Mouse (Mus musculus) stomach, embryonic 14.5 days (tissue): Measurements from ENCODE around the gene Wnt9a. TPM values are rescaled to one million over a fixed set of nuclear protein-coding genes. Genes with fewer than 3 reads are reported as not detected.
A peak's percentile ranks its signal among the peaks of the same experiment; 100 is the strongest.

ENCODE experiments used
- ATAC-seq: fragments of 200-750 bp; cut with Nextera tagmentation; 2 replicates; pipeline ENCODE4 v1.8.0; 2017; ENCODE audit warnings: low read depth, moderate TSS enrichment; ENCODE audit not compliant: insufficient number of reproducible peaks, insufficient read depth, low FRiP score
- H3K27ac ChIP-seq: fragments of 300-500 bp; sonication (generic); 2 replicates; pipeline ENCODE4 v1.5.1; 2014; ENCODE audit warnings: mild to moderate bottlenecking, low read length, moderate library complexity, mixed read lengths
- H3K27me3 ChIP-seq: fragments of 300-500 bp; sonication (generic); 2 replicates; pipeline ENCODE4 v1.6.1; 2014; ENCODE audit warnings: low read length, control low read depth, mixed read lengths; ENCODE audit not compliant: control insufficient read depth, insufficient read depth
- H3K36me3 ChIP-seq: fragments of 300-500 bp; sonication (generic); 2 replicates; pipeline ENCODE4 v1.6.1; 2014; ENCODE audit warnings: mild to moderate bottlenecking, control low read depth, low read length, moderate library complexity, mixed read lengths; ENCODE audit not compliant: control insufficient read depth, insufficient read depth
- H3K4me1 ChIP-seq: fragments of 300-500 bp; sonication (generic); 2 replicates; pipeline ENCODE4 v1.6.1; 2014; ENCODE audit warnings: low read length, control low read depth, mixed read lengths; ENCODE audit not compliant: control insufficient read depth, insufficient read depth
- H3K4me2 ChIP-seq: fragments of 300-500 bp; sonication (generic); replicated peaks from 2 replicates; pipeline ENCODE4 v1.6.1; 2014; ENCODE audit warnings: low read depth, low read length, control low read depth
- H3K4me3 ChIP-seq: fragments of 300-500 bp; sonication (generic); 2 replicates; pipeline ENCODE4 v1.5.1; 2014; ENCODE audit warnings: low read depth, low read length, control low read depth
- H3K9ac ChIP-seq: fragments of 300-500 bp; sonication (generic); replicated peaks from 2 replicates; pipeline ENCODE4 v1.6.1; 2014; ENCODE audit warnings: low read depth, mild to moderate bottlenecking, control low read depth, low read length, moderate library complexity, mixed read lengths
- H3K9me3 ChIP-seq: fragments of 300-500 bp; sonication (generic); 2 replicates; pipeline ENCODE4 v1.6.1; 2016; ENCODE audit warnings: low read depth, low read length, control low read depth; ENCODE audit not compliant: control insufficient read depth
- WGBS: fragments of 180-500 bp; shearing (Covaris S2); extraction: QIAGEN DNeasy Blood & Tissue Kit; methylation state at CpG from one replicate; pipeline ENCODE4 v1.1.7; 2014; 5-methylcytosine and 5-hydroxymethylcytosine counted together
- polyA plus RNA-seq: library from polyadenylated mRNA; unstranded; fragments of >200 nt; fragmentation: Nextera tagmentation; extraction: Ambion mirVana; gene quantifications from 2 replicates; pipeline ENCODE4 v1.2.1, GENCODE M21; 2014

Gene Wnt9a
- 2.3 and 3.1 TPM in 2 replicates for polyA plus RNA-seq

DNA sequence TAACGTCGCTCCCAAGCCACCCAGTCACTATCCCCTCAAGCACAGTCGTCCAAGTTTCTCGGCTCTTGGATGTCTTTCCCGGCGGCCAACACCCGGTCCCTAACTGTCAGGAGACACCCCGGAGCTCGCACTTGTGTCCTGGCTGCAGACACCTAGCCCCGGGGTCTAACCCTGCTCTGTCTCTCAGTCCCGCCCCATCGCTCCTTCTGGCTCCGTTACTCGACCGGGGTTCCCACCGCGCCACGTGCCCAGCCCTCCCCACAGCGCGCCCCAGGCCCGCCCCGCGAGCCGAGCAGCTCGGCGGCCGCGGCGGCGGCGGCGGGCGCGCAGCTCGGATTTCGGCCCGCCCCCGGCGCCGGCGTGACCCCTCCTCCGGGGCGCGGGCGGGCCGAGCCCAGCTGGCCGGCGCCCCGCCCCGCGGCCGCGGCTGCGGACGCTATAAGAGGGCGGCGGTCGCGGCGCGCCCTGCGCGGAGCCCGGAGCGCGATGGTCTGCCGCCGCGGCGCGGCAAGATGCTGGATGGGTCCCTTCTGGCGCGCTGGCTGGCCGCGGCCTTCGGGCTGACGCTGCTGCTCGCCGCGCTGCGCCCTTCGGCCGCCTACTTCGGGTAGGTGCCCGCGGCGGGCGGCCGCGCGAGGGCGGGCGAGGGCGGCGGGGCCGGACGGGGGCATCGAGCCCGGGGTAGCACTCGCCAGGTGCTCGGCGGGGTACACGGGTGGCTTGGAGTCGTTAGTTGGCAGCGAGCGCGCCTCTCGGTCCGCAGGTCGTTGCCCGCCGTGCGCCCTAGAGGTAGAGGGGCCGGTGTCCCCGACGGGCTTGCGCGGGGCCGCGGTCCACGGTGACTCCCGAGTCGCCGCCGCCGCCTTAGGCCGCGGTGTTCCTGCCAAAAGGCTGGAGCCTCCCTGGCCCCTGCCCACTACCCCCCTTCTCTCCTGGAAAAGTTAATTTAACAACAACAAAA, at the start of gene Wnt9a:
Wnt9a (plus strand) TSS at position 468 of the 961 bp plus-strand sequence.
- Histone ChIP-seq H3K27ac (peak within 1 kb of the TSS; percentile 48; the same call in 1 of the 2 replicates), H3K4me2 (peak within 1 kb of the TSS; percentile 93), H3K9ac (peak within 1 kb of the TSS; percentile 65), H3K36me3 (no peaks in the 10 kb centered on the region), H3K27me3 (0 out of 2 replicates have a peak, but pooled peaks cover 11% of the 10 kb centered on the region), H3K9me3 (no peaks in the 10 kb centered on the region), H3K4me1 (peaks cover 34% of the 10 kb centered on the region; the same call in 1 of the 2 replicates), H3K4me3 (peak within 1 kb of the TSS; percentile 56)
- peak; percentile 74 for ATAC-seq
- under 1% methylated on average over 100 of the region's 128 CpGs for WGBS

DNA sequence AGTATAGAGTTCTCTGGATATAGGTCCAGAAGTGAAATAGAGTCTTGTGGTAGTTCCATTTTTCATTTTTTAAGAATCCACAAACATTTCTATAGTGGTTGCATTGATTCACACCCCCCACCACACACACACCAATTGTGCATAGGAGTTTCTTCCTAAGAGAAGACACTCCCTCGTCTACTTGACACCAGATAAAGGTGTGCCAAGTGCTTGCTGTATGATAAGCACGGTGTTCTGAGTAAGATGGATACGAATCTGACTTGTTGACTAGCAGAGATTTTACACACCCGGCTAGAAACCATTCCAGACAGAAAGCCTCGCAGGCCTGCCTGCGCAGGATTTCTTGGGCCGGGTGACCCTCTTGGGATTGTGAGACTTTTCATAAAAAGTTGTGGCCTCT, 47.1 kb upstream of the Wnt9a start:
- no peak for ATAC-seq
- Histone ChIP-seq H3K4me1 (peaks cover 3% of the 10 kb centered on the region; the same call in 1 of the 2 replicates), H3K27ac (no peak overlapping the region), H3K27me3 (0 out of 2 replicates have a peak, but pooled peaks cover 3% of the 10 kb centered on the region), H3K9me3 (no peaks in the 10 kb centered on the region), H3K4me3 (no peak overlapping the region), H3K9ac (no peak overlapping the region), H3K4me2 (no peak overlapping the region), H3K36me3 (no peaks in the 10 kb centered on the region)
- WGBS, result 75% methylated on average over 7 of the region's 7 CpGs

DNA sequence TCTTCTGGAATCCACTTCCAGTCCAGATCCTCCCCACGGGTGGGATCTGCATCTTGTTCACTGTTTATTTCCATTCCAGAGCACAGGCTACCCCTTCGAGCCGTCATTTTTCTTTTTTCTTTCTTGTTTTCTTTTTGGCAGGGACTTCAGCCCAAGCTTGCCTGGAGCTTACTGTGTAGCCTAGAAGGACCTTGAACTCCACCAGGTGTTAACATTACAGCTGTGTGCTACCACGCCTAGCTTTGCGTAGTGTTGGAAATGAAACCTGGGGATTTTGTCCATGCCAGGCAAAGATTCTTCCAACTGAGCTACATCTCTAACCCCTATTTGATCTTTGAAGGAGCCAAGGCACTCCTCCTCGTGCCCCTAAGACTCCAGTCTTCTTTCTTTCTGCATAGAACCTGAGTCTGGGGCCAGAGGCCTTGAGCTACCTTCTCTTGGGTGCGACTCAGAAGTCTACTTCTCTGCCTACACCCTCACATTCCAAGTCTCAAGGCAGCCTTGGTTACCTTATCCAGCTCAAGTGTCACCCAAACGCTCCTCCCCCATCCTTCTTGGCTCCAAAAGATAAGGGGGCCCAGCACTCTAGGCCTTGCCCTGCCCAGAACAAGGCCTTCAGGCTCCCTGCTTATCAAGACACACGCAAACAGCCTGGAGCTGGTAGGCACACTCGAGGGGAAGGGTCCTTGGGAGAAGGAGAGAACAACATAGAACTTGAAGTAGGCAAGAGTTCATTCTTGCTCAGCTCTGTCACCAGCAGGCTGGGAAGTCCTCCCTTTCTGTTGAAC, 45.8 kb upstream of the Wnt9a start:
- Histone ChIP-seq H3K4me3 (no peak overlapping the region), H3K9ac (no peak overlapping the region), H3K36me3 (no peaks in the 10 kb centered on the region), H3K4me2 (no peak overlapping the region), H3K27me3 (peaks cover 13% of the 10 kb centered on the region), H3K9me3 (no peaks in the 10 kb centered on the region), H3K27ac (no peak overlapping the region), H3K4me1 (peaks cover 3% of the 10 kb centered on the region; the same call in 1 of the 2 replicates)
- peak; percentile 89 for ATAC-seq
- 63% methylated on average over 10 of the region's 10 CpGs for WGBS

DNA sequence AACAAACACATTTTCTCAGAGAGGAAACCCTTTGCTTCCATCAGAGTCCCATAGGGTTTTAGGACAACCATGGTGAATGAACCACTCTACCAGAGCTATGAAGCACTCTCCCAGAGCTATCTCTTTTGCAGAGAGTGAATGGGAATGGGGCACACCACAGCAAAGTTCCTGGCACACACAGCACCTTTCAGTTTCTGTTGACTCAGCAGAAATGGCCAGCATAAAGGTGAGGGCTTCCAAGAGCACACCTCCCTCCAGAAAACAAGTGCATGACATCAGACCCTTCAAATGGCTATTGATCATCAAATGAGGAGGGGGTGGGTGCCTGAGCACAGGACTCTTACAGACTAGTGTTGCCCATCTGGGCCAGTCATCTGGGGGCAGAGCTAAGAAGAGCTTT, 44.4 kb upstream of the Wnt9a start:
- Histone ChIP-seq H3K9ac (no peak overlapping the region), H3K27me3 (peaks cover 17% of the 10 kb centered on the region), H3K4me1 (peaks cover 3% of the 10 kb centered on the region; the same call in 1 of the 2 replicates), H3K27ac (no peak overlapping the region), H3K9me3 (no peaks in the 10 kb centered on the region), H3K4me2 (no peak overlapping the region), H3K4me3 (no peak overlapping the region), H3K36me3 (no peaks in the 10 kb centered on the region)
- ATAC-seq, result no peak

DNA sequence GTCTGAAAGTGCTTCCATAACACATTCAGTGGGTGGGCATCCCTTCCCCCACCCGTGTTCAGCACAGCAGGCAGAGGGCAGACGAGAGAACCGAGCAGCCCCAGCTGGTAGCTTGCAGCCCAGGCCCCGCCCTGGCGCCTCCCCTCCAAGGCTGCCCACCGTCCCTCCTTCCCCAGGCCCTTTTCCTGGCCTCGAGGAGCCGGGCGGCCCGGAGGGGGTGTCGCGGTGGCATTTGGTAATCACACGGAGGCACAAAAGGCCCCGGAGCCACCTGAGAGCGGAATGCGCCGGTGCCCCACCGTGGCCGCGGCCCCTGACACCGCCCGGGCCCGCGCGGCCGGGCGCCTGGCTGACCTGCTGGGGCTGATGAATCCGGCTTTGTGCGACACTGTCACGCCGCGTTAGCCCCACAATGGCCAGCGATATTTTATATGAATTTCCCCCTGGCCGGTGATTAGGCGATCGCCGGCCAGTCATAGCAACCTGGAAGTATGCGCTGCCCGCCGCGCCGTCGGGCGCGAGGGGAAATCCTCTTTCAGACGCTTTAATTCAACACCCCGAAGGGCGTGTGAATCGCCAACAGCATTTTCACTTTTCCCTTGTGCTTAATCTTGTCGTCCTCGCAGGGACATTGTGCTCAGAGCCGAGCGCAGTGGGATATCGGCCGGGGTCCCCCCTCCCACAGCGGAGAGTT, 42.7 kb upstream of the Wnt9a start:
- Histone ChIP-seq H3K9me3 (no peaks in the 10 kb centered on the region; the same call in 1 of the 2 replicates), H3K36me3 (no peaks in the 10 kb centered on the region), H3K27me3 (peaks cover 17% of the 10 kb centered on the region), H3K4me3 (peak overlapping the region; percentile 52), H3K27ac (no peak overlapping the region), H3K4me2 (peak overlapping the region; percentile 95), H3K9ac (peak overlapping the region; percentile 33), H3K4me1 (peaks cover 3% of the 10 kb centered on the region; the same call in 1 of the 2 replicates)
- peak; percentile 58 for ATAC-seq
- WGBS, result under 1% methylated on average over 56 of the region's 56 CpGs

DNA sequence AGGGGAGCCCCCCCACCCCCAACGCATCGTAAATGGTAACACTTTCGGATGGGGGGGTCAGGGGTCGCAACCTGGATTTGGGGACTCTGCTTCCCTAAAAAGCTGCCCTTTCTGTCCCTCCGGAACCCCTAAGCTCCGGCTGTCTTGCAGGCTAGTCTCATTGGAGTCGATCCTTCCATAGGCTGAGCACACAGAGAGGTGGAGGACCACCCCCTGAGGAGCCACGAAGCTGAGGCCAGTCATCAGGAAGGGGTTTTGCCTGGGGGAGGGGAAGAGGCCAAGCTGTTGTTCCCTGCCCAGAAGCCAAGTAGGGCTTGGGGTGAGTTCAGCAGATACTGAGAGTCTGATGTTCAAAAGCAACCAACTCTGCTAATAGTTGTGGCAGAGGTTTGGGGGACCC, 42.1 kb upstream of the Wnt9a start:
- peaks cover 17% of the 10 kb centered on the region for H3K27me3 ChIP-seq
- no peak overlapping the region for H3K27ac ChIP-seq
- whole genome bisulfite sequencing, result 9% methylated on average over 8 of the region's 8 CpGs

DNA sequence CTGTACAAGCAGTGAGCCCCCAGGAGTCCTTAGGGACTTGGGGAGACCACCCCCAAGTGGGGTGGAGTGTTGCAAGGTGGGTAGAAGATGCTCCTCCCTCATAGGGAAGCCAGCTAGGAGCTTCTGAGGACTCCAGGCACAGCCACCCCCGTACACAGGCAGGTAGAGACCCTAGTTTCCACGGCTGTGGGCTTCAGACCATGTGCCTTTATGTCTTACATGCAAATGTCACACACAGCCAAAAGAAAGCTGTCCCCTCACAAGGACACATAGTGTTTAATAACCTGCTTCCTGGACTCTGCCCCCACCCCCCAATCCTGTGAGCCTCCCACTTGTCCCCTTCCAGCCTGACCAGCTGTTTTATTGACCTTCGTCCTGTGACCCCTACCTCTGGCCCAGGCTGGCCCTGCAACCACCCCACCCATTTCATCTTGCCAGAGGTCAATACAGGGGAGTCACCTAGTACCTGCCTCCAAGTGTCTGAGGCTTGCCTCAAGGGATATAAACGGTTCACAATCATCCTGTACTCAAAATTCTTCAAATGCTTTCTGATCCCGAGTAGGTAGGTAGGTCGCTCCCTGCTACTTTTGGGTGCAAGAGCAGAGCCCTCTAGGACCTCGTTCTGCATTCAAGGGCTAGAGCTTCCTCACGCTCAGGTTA, 41.4 kb upstream of the Wnt9a start:
- 67% methylated on average over 8 of the region's 8 CpGs for WGBS
- H3K4me1 ChIP-seq, result peaks cover 3% of the 10 kb centered on the region; the same call in 1 of the 2 replicates
- H3K4me2 ChIP-seq, result no peak overlapping the region
- H3K27ac ChIP-seq, result no peak overlapping the region
- no peak for ATAC-seq
- no peak overlapping the region for H3K4me3 ChIP-seq
- H3K36me3 ChIP-seq, result no peaks in the 10 kb centered on the region
- H3K9me3 ChIP-seq, result no peaks in the 10 kb centered on the region; the same call in 1 of the 2 replicates
- H3K27me3 ChIP-seq, result peaks cover 17% of the 10 kb centered on the region
- H3K9ac ChIP-seq, result no peak overlapping the region

More for the DNA sequence above, 42.1 kb upstream of the Wnt9a start:
- peaks cover 3% of the 10 kb centered on the region; the same call in 1 of the 2 replicates for H3K4me1 ChIP-seq
- H3K9ac ChIP-seq, result peak overlapping the region; percentile 33; the same call in 1 of the 2 replicates
- no peaks in the 10 kb centered on the region; the same call in 1 of the 2 replicates for H3K9me3 ChIP-seq
- H3K4me2 ChIP-seq, result peak overlapping the region; percentile 95
- H3K4me3 ChIP-seq, result peak overlapping the region; percentile 52
- ATAC-seq, result no peak
- no peaks in the 10 kb centered on the region for H3K36me3 ChIP-seq
